Mouse (Mus musculus) ovary, postnatal 10 days (tissue): ENCODE results near the gene Rimbp3.
A peak's percentile ranks its signal among the peaks of the same experiment; 100 is the strongest.
"Not testable (repeated sequence)": the region's sequence is repeated elsewhere in the genome, so short reads cannot be mapped to it uniquely, and the experiment has no call there.

Source experiments
- DNase-seq: peaks from one replicate; pipeline ENCODE4 v3.0.0; 2022; ENCODE audit warnings: low spot score

Rimbp3 gene

DNA sequence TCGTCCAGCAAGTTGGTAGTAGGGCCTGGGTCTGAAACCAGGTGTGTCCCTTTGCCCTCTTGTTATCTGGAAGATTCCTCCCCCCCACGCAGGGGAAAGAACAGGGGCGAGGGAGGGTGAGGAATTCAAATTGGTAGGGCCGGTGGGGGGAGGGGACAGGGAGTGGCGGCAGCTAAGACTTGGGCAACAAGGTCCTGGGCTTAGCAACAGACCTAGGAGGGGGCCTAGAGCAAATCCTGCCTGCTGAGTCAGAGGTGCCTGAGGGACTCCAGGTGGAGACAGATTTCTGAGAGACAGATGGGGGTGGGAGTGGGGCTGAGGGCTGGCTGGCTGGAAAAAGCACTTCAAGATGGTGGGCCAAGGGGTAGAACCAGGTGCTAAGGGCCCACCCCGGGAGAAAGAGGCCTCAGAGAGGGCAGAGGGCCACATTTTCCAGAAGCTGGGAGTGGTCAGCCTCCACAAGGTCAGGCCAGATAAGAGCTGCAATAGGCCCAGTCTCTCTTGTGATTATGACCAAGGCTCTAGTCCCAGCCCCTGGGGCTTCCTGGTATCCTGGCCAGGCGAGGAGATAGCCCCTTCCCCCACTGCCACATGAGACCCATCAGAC lies 11.8 kb downstream of the Rimbp3 start:
- DNase-seq, result no peak

DNA sequence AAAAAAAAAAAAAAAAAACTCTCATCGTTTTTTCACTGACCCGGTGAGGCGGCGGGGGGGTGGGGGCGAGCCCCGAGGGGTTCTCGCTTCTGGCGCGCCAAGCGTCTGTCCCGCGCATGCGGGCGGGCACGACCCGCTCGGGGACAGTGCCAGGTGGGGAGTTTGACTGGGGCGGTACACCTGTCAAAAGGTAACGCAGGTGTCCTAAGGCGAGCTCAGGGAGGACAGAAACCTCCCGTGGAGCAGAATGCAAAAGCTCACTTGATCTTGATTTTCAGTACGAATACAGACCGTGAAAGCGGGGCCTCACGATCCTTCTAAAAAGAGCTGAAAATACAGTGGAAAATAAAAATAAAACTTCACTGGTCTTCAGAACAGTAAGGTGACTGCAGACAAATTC lies 13.8 kb downstream of the Rimbp3 start:
- DNase-seq, result peak; percentile 100

DNA sequence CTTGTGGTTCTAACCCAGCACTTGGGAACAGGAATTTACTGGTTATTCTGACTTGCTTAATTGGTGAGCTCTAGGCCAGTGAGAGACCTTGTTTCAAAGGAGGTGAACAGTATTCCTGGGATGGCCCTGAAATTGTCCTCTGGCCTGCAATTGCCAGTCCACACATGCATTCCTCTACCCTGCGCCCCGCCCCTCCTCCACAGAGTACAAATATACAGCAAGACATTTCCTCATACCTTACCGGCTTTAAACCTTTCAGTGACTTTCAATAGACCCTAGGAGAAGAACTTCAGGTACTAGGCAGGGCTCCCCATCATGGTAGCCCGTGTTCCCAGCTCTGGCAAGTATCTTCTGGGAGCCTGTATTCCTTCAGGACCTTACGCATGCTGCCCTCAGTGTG lies 17.2 kb downstream of the Rimbp3 start:
- DNase-seq, result no peak

DNA sequence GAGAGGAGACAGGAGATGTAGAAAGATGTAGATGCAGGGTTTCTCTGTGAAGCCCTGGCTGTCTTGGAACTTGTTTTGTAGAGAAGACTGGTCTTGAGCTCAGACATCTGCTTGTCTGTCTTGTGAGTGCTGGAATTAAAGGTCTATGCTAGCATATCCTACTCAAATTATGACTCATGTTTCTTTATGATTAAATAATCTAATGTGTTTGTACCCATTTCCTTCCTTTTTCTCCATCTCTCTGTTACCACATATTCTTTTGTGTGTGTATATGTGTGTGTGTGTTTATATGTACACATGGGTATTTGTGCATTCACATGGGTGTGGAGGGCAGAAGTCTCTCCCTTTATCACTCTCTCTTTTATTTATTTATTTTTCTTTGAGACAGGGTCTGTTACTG lies 18.1 kb downstream of the Rimbp3 start:
- DNase-seq, result no peak

DNA sequence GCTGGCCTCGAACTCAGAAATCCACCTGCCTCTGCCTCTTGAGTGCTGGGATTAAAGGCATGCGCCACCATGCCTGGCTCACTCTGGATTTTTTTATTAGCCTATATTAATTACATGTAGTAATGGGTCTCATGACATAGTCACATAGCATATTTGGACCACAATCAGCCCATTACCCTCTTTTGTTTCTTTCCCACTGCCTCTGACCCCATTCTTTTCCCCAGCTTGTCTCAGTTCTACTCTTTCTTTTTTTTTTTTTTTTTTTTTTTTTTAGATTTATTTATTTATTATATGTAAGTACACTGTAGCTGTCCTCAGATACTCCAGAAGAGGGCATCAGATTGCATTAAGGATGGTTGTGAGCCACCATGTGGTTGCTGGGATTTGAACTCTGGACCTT lies 23.1 kb downstream of the Rimbp3 start:
- DNase-seq, result not testable (repeated sequence)

DNA sequence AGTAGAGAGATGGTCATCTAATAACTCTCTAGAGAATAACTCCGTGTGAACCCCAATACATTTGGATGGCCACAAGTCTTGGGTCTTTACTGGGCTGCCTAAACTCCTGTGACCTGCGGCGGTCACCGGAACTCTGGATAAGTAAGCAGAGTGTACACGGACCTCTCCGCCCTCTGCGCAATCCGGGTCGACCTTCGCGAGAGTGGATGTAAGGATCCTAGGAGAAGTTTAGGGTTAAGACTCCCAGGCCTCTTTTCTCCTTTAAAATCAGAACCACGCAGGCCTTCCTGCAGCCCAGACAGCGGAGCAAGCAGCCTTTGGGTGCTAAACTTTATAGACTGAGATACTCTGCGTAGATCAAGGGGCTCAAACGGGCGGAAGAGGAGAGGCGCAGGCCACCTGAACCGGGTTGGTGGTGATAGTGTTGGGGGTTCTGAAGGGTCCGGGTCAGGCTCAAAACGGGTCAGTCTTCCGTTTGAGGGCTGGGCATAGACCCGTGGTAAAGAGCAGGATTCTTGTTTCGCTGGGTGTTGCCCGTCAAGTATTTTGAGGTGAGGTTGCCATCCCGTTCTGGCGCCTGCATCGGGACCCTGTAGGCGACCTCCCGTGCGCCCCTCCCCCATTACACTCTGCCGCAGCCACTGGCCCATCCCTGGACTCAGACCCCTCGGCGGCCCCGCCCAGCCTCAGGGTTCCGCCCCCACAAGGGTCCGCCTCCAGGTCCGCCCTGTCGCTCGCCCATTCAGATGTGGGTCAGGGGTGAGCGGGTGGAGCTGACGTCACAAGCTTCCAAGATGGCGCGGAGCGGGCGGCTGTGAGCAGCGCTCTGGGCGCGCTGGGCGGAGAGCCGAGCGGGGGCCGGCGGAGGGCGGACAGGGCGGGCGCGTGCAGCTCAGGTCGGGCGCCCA lies 24.6 kb downstream of the Rimbp3 start, which contains the start of gene Hic2:
Hic2 (plus strand) TSS at position 779 of the 908 bp plus-strand sequence.
- DNase-seq, result peak; percentile 84

DNA sequence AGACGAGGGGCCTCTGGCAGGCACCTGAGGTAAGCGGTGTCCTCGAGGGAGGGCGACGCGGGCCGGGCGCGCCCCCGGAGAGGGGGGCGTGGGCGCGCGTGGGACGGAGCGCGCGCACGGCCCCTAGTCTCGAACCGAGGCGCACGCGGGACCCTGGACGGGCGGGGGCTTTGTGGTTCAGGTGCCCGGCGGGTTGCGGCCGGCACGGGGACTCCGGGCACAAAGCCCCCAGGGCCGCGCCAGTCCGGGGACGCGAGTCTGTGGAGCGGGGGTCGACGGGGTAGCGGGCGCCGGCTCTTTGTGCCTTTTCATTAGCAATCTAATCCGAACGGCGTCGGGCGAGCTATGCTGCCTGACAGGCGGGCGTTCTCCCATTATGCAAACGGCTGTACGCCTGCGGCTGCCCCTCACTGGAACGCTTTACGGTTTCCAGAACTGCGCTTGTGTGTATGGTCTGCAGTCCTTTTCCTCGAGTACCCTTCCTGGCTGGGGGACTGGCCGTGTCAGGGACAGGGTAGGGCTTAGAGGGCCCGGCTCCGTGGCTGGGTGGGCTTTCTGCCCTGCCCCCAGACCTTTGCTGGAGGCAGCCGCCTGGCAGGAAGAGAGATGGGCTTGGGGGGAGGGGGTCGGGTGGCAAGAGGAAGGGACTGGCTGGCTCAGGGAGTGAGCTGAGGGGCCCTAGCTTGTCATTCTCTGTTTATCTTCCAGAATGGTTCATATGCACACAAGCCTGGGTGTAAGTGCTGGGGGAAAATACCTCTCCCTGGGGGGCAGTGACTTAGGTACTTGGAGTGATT lies 25.5 kb downstream of the Rimbp3 start:
- DNase-seq, result peak; percentile 38

DNA sequence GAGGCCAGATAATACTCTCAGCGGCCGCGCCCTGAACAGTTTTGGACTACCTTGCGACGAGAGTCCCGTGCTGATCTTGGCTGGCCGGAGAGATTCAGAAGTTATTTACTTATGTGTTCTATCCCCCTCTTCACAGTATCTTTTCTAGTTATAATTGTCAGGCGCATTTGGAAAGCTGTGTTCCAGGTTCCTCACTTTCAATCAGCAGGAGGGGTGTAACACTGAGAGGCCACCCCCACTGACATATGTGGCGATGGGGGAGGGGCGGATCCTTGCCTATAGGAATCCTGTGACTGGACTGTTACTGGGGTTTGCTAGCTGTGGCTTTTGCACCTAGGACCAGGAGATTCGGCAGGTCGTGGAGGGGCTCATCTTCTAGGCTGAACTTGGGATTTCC lies 26.1 kb downstream of the Rimbp3 start:
- DNase-seq, result no peak

DNA sequence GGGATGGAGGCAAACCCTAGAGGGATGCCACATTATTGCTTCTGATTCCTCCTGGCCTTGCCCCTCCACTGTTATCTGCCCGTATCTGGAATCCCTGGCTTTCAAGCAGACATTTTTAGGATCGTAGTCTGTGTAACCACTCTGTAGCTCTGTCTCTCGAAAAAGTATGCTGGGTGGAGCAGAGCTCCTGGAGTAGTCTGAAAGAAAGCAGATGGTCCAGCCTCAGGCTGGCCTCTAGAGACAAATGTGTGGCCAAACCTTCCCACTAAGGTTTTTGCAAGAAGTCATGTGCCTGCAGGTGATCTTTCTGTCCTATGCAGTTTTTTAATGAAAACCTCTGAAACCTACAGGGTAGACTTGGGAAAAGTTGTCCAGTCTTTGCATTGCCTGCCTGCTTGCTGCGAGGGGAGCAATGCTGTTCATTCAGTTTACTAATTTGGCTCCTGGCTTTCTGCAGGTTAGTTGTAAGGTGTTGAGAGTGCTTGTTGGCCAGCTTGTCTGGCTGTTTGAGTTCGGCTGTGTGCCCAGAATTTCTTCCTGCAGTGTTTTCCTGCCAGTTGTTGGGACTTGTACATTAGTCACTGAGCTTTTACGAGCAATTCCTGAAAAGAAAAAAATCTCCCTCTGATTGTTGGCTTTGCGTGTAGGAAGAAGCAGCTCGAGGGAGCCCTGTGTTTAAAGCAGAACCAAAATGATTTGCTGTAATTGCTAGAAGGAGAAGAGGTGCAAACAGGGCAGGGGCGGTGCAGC lies 26.7 kb downstream of the Rimbp3 start:
- no peak for DNase-seq

DNA sequence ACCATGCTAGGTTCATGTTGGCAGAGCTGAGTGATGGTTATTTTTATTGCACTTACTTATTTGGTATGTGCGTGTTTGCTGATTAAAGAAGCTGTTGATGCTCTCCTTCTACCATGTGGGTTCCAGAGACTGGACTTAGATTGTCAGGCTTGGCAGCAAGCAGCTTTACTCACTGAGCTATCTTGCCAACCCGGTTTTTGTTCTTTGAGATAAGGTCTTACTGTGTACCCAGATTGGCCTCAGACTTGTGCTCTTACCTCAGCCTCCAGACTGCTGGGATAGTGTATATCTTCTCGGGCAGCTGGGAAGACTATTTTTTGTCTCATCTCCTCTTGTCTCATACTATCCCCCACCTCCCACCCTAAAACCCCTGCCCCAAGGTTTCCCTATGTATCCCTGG lies 29.2 kb downstream of the Rimbp3 start:
- no peak for DNase-seq

DNA sequence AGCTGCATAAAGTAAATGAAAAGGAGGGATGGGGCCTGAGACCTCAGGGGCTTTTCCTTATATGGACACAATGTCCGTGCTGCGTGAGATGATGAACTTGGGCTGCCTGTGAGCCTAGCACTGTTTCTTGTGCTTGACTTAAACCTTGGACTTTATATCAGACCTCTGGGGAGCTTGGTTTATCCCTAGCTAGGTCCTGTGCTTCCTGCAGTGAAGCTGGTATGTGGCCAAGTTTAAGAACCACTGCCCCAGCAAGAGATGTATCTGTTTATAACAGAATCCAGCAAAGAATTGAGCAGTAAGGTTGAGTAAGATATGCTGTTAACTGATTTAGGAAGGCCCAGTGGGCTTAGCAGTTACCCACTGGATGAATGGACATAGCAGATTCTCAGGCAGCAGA lies 31.0 kb downstream of the Rimbp3 start:
- DNase-seq, result no peak

DNA sequence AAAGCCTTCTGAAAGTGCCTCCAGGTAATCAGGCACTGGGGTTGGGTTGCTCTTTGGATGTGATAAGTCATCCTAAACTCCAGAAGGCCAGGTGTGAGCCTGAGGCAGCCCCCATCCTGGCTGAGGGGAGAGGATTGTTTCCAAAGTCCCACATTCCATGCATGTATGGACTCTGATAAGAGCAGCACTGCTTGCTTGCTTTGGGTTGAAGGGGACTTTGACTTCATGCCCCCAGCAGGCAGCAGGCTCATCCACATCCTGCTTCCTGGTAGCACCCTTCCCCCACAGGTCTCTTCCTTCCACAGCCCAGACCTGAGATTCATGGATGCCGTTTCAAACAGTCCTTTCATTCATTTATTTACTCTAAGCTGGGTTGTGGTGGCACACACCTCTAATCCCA lies 35.3 kb downstream of the Rimbp3 start:
- no peak for DNase-seq

DNA sequence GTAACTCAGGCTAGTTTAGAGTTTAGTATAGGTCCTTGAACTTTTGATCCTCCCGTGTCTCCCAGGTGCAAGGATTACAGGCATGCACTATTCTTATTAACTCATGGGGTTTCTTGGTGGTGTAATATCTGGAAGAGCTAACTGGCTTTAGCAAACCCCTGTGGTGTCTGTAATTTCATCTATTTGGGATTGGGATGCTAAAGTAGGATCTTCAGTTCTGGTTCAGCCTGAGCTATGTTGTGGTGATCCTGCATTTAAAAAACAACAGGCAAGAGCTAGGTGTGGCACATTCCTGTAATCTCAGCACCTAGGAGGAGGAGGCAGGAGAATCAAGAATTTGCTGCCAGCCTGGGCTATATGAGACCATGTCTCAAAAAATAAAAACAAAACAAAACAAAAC lies 36.6 kb downstream of the Rimbp3 start:
- DNase-seq, result no peak

DNA sequence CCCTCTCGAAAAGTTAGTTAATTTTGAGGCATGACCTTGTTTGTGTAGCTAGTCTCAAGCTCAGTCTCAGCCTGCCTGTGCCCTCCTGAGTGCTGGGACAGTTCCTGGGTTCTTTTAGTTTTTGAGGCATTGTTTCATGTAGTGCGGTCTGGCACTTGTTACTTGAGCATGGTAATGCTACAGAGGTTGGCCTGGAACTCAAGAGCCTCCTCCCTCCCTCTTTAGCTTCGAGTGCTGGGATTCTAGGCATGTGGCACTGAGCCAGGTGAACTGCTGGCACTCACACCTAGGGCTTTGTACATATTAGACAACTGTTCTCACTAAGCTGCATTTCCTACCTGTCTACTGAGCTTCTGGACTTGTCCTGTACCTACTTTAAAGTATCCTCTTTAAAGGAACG lies 39.3 kb downstream of the Rimbp3 start:
- DNase-seq, result no peak

DNA sequence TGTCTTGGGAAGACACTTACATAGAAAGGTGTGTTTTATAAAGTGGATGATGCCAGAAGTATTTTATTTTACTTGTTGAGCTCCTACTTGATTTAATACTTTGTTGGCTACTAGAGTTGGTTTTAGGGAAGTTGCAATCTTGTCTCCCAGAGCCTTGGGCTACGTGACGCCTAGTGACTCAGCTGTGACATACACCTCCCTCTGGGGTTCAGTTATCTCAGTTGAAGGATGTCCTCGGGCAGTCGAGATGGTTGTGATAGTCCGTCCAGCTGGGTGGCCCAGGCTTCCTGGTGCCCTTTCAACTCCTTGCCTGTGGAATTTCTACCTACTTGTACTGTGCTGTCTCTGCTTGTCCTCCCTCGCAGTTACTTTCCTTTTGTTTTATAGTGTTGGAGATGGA lies 40.7 kb downstream of the Rimbp3 start:
- no peak for DNase-seq

DNA sequence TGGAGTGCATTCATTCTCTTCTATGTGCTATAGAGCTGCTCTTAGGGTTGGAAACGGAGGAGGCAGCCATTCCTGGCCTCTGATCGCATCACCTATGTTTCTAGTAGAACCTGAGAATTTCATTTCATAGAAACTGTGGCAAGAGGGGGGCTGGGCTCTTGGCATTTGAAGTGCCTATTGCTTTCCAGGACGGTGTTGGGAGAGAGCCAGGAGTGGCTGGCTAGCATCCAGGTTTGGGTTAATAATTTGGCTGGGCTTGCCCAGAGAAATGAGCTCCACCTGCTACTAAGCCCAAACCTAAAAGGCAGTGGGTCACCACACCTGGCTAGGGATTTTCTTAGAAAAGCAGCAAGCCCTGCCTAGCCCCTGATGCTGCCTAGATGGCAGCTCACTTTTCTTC lies 43.1 kb downstream of the Rimbp3 start:
- peak; percentile 84 for DNase-seq

DNA sequence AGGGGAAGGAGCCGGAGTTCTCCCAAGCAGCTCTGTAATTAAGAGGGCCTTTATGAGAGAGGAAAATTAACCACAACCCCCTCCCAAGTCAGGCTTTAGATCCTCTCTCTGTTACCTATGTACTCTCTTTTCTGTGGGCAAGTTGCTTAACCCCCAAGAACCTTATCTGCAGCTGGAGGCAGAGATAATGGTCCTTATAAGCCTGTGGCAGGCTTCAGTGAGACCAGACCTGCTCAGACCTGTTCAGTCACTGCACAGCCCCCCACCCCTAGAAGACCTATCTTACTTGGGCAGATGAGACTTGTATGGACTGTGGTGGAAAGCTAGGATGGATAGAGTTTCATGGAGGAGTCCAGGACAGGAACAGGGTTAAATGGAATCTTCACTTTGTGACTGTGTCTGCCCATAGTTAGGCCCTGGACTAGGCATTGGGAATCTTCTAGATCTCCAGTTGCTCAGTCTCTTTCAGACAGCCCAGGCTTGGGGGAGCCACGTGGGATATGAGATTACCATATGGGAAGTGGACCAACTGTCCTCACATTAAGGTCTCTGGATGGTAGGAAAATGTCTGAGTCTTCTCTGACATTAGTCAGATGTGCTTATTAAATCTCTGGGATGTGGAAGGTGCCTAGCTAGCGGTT lies 43.8 kb downstream of the Rimbp3 start:
- DNase-seq, result no peak

DNA sequence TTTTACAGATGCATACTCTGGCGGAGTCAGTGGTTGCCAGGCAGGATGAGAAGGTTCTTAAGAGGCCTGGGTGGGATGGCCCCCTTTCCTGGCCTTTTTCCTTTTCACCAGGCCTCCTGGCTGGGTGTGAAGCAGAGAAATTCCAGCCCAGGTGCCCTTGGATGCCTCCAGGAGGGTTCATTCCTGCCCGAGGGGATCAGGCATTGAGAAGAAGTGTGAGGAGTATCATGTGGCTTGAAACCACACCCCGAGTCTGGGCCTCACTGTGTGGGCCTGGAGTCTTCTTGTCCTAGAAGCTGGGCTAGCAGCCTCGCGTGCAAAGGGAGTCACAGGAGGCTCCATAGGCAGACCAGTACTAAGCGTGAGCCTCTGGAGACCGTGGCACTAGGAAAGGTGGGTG lies 44.4 kb downstream of the Rimbp3 start:
- DNase-seq, result no peak

DNA sequence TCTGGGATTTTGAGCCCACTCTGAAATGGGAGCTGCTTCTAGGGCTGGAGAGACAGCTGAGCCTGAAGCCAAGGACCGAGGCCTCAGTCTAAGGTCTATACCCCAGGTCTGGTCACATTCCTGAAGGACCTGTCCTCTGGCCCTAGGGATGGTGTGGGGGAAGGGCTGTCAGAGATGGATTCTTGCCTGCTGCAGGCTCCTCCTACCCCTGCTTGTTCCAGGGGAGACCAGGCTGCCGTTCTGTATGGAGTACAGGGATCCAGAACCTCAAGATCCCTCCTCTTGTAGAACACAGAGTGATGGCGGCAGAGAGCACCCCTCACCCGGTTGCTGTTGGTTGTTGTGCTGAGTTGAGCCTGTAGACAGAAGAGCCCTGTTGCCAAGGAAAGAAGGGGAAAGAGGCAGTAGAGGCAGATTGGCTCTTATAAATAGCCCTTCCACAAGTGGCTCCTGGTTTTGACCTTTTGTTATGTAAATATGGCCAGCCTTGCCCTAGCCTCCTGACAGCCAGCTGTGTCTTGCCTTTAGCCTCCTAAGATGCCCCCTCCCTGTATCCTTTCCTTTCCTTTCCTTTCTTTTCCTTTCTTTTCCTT lies 45.7 kb downstream of the Rimbp3 start:
- DNase-seq, result no peak

DNA sequence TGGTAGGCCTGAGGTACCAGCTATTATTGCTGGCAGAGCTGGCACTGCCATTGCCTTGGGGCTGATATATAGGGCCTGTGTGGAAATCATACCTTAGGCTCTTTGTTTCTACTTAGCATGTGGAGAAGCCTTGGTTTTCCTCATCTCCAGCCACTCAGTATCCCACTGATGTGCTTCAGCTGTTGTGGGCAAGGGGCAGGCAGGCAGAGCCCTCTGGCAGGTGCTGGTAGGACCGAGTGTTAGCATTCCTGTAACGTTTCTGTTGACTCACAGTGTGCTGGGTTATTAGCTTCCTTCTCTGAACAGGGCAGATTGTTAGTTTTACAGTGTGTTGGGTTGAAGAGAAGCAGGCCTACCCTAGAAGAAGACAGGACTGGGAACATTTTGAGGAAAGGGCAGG lies 46.9 kb downstream of the Rimbp3 start:
- no peak for DNase-seq

DNA sequence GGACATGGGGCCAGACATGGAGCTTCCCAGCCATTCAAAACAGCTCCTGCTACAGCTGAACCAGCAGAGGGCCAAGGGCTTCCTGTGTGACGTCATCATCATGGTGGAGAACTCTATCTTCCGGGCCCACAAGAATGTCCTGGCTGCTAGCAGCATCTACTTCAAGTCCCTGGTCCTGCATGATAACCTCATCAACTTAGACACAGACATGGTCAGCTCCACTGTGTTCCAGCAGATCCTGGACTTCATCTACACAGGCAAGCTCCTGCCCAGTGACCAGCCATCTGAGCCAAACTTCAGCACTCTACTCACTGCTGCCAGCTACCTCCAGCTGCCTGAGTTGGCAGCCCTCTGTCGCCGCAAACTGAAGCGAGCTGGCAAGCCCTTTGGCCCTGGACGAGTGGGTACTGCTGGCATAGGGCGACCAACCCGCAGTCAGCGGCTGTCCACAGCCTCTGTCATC lies 49.0 kb downstream of the Rimbp3 start:
- DNase-seq, result no peak
